Mouse (Mus musculus): Measurements from ENCODE around the gene Spata16. TPM values are rescaled to one million over a fixed set of nuclear protein-coding genes. Genes with fewer than 3 reads are reported as not detected.

Spata16 gene
- total RNA-seq, 1 experiment: not detected

- TF ChIP-seq MAFK (IDR thresholded peaks at IDR 0.05; ENCODE audit: insufficient read depth, low read depth, low read length) (no peak), ZNF384 (IDR thresholded peaks at IDR 0.05; ENCODE audit: low read depth, low read length) (no peak), ZC3H11A (IDR thresholded peaks at IDR 0.05; ENCODE audit: borderline replicate concordance, low read depth, low read length) (no peak), HCFC1 (IDR thresholded peaks at IDR 0.05; ENCODE audit: borderline replicate concordance, insufficient read depth, low read length) (no peak), CHD2 (IDR thresholded peaks at IDR 0.05; ENCODE audit: low read depth, low read length) (no peak)
- Histone ChIP-seq H3K9ac (ENCODE audit: insufficient read depth, low read depth, low read length, poor library complexity, severe bottlenecking) (no peak overlapping the region), H3K4me3 (ENCODE audit: insufficient read depth in 1 of 2, low read depth in 1 of 2, low read length in 2 of 2, poor library complexity in 1 of 2, severe bottlenecking in 1 of 2) (no peak overlapping the region), H3K36me3 (ENCODE audit: control insufficient read depth, insufficient read depth, low read length, poor library complexity, severe bottlenecking) (no peaks in the 10 kb centered on the region), H3K4me1 (ENCODE audit: control insufficient read depth in 2 of 2, insufficient read depth in 2 of 2, low read length in 2 of 2, poor library complexity in 1 of 2) (no peaks in the 10 kb centered on the region), H3K27ac (ENCODE audit: insufficient read depth, low read depth, low read length, poor library complexity, severe bottlenecking) (no peak overlapping the region), H3K9me3 (ENCODE audit: control insufficient read depth, insufficient read depth, low read depth, low read length) (no peaks in the 10 kb centered on the region)
- in situ Hi-C loops (cut with MboI; ENCODE audit: low sequenced_read_pairs in 2 of 2, unreplicated experiment in 2 of 2): no loop called here
- DNase-seq (ENCODE audit: low read depth, low spot score): no peak
Measured at GRCm38 (mm10) chr3:26793334-26794101, 156.1 kb downstream of the Spata16 start.

GRCm38 (mm10) chr3:26795851-26796538 is 158.6 kb downstream of the Spata16 start:
- TF ChIP-seq HCFC1 (IDR thresholded peaks at IDR 0.05; ENCODE audit: borderline replicate concordance, insufficient read depth, low read length): no peak
- no peak for TF ChIP-seq ZNF384 (IDR thresholded peaks at IDR 0.05; ENCODE audit: low read depth, low read length)
- no peak for TF ChIP-seq ZC3H11A (IDR thresholded peaks at IDR 0.05; ENCODE audit: borderline replicate concordance, low read depth, low read length)
- no peak for TF ChIP-seq CHD2 (IDR thresholded peaks at IDR 0.05; ENCODE audit: low read depth, low read length)
- no peak for TF ChIP-seq MAFK (IDR thresholded peaks at IDR 0.05; ENCODE audit: insufficient read depth, low read depth, low read length)
- Histone ChIP-seq H3K4me1 (ENCODE audit: control insufficient read depth in 2 of 2, insufficient read depth in 2 of 2, low read length in 2 of 2, poor library complexity in 1 of 2) (no peaks in the 10 kb centered on the region), H3K36me3 (ENCODE audit: control insufficient read depth, insufficient read depth, low read length, poor library complexity, severe bottlenecking) (no peaks in the 10 kb centered on the region), H3K4me3 (ENCODE audit: insufficient read depth in 1 of 2, low read depth in 1 of 2, low read length in 2 of 2, poor library complexity in 1 of 2, severe bottlenecking in 1 of 2) (no peak overlapping the region), H3K27ac (ENCODE audit: insufficient read depth, low read depth, low read length, poor library complexity, severe bottlenecking) (no peak overlapping the region), H3K9me3 (ENCODE audit: control insufficient read depth, insufficient read depth, low read depth, low read length) (no peaks in the 10 kb centered on the region), H3K9ac (ENCODE audit: insufficient read depth, low read depth, low read length, poor library complexity, severe bottlenecking) (no peak overlapping the region)
- in situ Hi-C loops (cut with MboI; ENCODE audit: low sequenced_read_pairs in 2 of 2, unreplicated experiment in 2 of 2): no loop called here
- no peak for DNase-seq (ENCODE audit: low read depth, low spot score)

GRCm38 (mm10) chr3:26796954-26797353 is 159.5 kb downstream of the Spata16 start:
- in situ Hi-C loops (cut with MboI; ENCODE audit: low sequenced_read_pairs in 2 of 2, unreplicated experiment in 2 of 2): no loop called here
- TF ChIP-seq CHD2 (IDR thresholded peaks at IDR 0.05; ENCODE audit: low read depth, low read length) (no peak), MAFK (IDR thresholded peaks at IDR 0.05; ENCODE audit: insufficient read depth, low read depth, low read length) (no peak), ZNF384 (IDR thresholded peaks at IDR 0.05; ENCODE audit: low read depth, low read length) (no peak)
- Histone ChIP-seq H3K4me3 (ENCODE audit: insufficient read depth in 1 of 2, low read depth in 1 of 2, low read length in 2 of 2, poor library complexity in 1 of 2, severe bottlenecking in 1 of 2) (no peak overlapping the region), H3K4me1 (ENCODE audit: control insufficient read depth in 2 of 2, insufficient read depth in 2 of 2, low read length in 2 of 2, poor library complexity in 1 of 2) (no peaks in the 10 kb centered on the region), H3K9me3 (ENCODE audit: control insufficient read depth, insufficient read depth, low read depth, low read length) (no peaks in the 10 kb centered on the region), H3K36me3 (ENCODE audit: control insufficient read depth, insufficient read depth, low read length, poor library complexity, severe bottlenecking) (no peaks in the 10 kb centered on the region), H3K27ac (ENCODE audit: insufficient read depth, low read depth, low read length, poor library complexity, severe bottlenecking) (no peak overlapping the region), H3K9ac (ENCODE audit: insufficient read depth, low read depth, low read length, poor library complexity, severe bottlenecking) (no peak overlapping the region)
- DNase-seq (ENCODE audit: low read depth, low spot score): no peak

- no peaks in the 10 kb centered on the region for H3K36me3 ChIP-seq (ENCODE audit: control insufficient read depth, insufficient read depth, low read length, poor library complexity, severe bottlenecking)
- TF ChIP-seq CHD2 (IDR thresholded peaks at IDR 0.05; ENCODE audit: low read depth, low read length) (no peak), MAFK (IDR thresholded peaks at IDR 0.05; ENCODE audit: insufficient read depth, low read depth, low read length) (no peak), ZC3H11A (IDR thresholded peaks at IDR 0.05; ENCODE audit: borderline replicate concordance, low read depth, low read length) (no peak), HCFC1 (IDR thresholded peaks at IDR 0.05; ENCODE audit: borderline replicate concordance, insufficient read depth, low read length) (no peak), ZNF384 (IDR thresholded peaks at IDR 0.05; ENCODE audit: low read depth, low read length) (no peak)
- no peak overlapping the region for H3K9ac ChIP-seq (ENCODE audit: insufficient read depth, low read depth, low read length, poor library complexity, severe bottlenecking)
- H3K4me1 ChIP-seq (ENCODE audit: control insufficient read depth in 2 of 2, insufficient read depth in 2 of 2, low read length in 2 of 2, poor library complexity in 1 of 2): no peaks in the 10 kb centered on the region
- in situ Hi-C loops (cut with MboI; ENCODE audit: low sequenced_read_pairs in 2 of 2, unreplicated experiment in 2 of 2): no loop called here
- no peak overlapping the region for H3K4me3 ChIP-seq (ENCODE audit: insufficient read depth in 1 of 2, low read depth in 1 of 2, low read length in 2 of 2, poor library complexity in 1 of 2, severe bottlenecking in 1 of 2)
- no peak overlapping the region for H3K27ac ChIP-seq (ENCODE audit: insufficient read depth, low read depth, low read length, poor library complexity, severe bottlenecking)
- no peaks in the 10 kb centered on the region for H3K9me3 ChIP-seq (ENCODE audit: control insufficient read depth, insufficient read depth, low read depth, low read length)
- DNase-seq (ENCODE audit: low read depth, low spot score): no peak
Measured at GRCm38 (mm10) chr3:26814307-26814706, 176.9 kb downstream of the Spata16 start.
